Mouse (Mus musculus): Measurements from ENCODE around the gene Nt5dc1.
"Not testable (repeated sequence)": the region's sequence is repeated elsewhere in the genome, so short reads cannot be mapped to it uniquely, and the experiment has no call there.

The Nt5dc1 gene

DNA sequence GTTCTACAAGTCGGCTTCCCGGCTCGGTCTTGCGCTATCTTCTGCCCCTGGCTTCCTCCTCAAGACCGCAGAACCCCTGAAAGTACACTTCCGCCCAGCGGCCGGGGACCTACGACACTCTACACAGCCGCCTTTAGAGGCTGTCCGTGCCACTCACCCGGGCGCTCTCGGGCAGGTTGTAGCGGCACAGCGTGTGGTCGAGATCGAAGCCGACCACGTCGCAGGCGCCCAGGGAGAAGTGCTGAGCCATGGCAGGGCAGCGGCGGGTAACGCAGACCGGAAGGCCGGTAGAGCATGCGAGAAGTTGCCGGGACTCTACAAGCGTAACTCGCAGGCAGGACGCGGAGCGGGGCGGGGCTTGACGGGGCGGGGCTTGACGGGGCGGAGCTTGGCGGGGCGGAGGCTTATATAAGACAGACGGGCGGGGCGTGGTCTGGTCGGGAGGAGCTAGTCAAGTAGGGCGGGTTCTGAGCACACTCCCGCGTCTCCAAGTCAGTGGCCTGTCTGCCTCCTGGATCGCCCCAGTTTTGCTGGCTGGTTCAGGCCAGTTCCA, at the start of gene Nt5dc1:
Gene Nt5dc1 (minus strand): TSS at position 349 of the 553 bp plus-strand sequence.
- peak; percentile 97 for DNase-seq

DNA sequence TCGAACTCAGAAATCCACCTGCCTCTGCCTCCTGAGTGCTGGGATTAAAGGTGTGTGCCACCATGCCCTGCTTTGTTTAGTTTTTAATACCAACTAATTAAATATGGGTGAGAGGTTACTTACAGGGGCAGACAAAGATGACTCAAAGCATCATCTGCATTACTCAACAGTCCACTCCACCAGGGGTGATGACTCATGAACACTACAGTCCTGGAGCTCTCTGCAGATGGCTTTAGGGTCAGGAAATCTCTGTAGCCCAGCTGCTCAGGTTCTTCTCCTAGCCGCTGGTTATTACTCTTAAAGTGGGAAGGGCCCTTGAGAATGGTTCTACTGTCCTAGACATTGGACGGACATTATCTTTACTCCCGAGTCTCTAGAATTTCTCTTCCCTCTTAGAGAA, 46.0 kb upstream of the Nt5dc1 start:
- DNase-seq: no peak

DNA sequence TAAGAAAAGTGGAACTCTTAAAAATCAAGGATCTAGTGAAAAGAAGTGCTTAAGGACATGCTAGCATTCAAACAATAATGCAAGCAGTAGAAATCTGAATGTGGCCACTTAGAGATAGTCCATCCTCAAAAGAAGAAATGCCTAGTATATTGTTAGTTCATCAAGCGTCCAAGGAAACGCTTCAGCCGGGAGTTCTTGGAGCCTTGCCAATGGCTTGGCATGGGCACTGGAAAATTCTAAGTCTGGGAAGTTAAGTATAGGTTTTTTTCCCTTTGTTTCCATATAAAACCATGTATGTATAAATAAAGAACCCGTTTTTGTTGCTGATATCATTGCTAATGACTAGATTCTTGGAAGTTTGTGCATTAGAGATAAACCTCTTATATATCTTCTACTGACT, 43.1 kb upstream of the Nt5dc1 start:
- peak; percentile 35 for DNase-seq

DNA sequence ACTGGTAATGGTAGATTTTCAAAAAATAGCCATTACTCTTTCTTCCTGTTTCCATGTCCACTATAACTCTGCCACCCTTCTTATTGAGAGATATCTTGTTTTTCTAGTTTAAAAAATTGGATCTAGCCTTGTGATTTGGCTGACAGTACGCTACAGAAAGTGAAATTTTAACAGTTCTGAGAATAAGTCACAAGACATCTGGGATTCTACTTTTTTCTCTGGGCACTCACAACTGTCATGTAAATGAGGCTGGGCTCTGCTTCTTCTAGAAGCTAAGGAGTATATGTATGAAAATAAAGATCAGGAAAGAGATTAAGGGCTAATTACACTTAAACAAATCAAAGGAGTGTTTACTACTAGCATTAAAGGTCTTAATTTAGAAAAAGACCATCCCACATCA, 31.1 kb upstream of the Nt5dc1 start:
- DNase-seq: no peak

GRCm38 (mm10) chr10:34434191-34434590, 15.8 kb upstream of the Nt5dc1 start:
- not testable (repeated sequence) for DNase-seq

DNA sequence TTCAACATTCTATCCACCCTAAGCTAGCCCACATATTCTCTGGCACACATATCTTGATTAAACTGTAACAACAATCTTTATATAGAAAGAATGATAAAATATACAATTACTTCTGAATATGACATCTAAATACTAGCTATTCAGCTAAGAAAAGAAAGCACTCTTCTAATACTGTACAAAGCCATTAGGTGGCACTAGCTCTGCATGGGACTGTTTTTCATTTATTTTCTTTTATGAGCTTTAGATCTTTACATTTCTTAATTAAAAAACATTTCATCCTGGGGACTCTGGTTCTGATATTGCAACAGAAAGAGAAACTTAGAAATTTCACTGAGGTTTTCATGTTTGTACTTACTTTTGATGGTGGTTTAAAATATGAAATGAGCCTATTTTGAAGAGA, 13.4 kb upstream of the Nt5dc1 start:
- no peak for DNase-seq

- not testable (repeated sequence) for DNase-seq
Measured at GRCm38 (mm10) chr10:34418794-34419193, 442 bp upstream of the Nt5dc1 start.

- no peak for DNase-seq
Measured at GRCm38 (mm10) chr10:34399267-34399666, 19.1 kb downstream of the Nt5dc1 start.

- no peak for DNase-seq
Measured at GRCm38 (mm10) chr10:34396959-34397358, 21.4 kb downstream of the Nt5dc1 start.

- no peak for DNase-seq
Measured at GRCm38 (mm10) chr10:34389681-34390080, 28.7 kb downstream of the Nt5dc1 start, which contains the start of gene Col10a1. TSS of gene Col10a1 (plus strand) at chr10:34389981.

- no peak for DNase-seq
Measured at GRCm38 (mm10) chr10:34385636-34386035, 32.7 kb downstream of the Nt5dc1 start.

- DNase-seq: no peak
Measured at GRCm38 (mm10) chr10:34373332-34373731, 45.0 kb downstream of the Nt5dc1 start.

GRCm38 (mm10) chr10:34368138-34368537, 50.2 kb downstream of the Nt5dc1 start:
- DNase-seq: no peak

GRCm38 (mm10) chr10:34363756-34364155, 54.6 kb downstream of the Nt5dc1 start:
- DNase-seq: peak; percentile 45

DNA sequence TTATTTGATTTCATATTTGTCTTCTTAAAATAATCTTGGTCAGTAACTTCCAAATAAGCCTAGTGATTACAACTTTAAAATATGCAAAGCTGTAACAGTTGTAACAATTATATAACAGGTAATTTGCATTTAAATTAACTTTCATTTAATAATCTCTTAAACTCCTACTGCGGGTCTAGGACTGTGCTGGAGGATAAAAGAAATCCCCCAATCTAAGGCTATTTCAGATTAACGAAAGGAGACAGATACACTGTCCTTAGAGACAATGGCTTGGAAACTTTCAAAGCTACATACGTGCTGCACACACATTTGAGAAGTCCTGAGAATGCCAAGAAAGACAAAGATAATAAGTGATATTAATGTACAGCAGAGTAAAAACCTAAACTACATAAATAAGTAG, 60.1 kb downstream of the Nt5dc1 start:
- DNase-seq: no peak

DNA sequence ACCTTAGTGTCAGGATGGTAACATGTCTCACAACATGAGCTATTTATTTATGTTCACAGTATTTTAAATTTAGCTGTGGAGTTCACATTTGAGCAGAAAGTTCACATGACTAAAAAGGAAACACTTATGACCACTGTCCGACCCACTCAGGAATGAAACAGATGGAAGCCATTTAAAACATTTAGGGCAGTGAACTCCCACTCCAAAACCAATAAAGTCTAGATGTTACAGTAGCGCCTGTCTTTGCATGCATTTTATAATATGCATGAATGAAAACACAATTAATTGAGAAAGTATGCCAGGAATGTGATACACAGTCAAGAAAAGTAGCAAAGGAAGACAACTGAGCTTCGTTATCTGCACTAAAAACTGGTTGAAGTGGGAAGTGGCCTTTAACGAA, 66.2 kb downstream of the Nt5dc1 start:
- DNase-seq: no peak

GRCm38 (mm10) chr10:34341886-34342285, 76.5 kb downstream of the Nt5dc1 start:
- DNase-seq: no peak

GRCm38 (mm10) chr10:34341014-34341413, 77.3 kb downstream of the Nt5dc1 start:
- no peak for DNase-seq

- peak; percentile 56 for DNase-seq
Measured at GRCm38 (mm10) chr10:34328310-34328709, 90.0 kb downstream of the Nt5dc1 start.

GRCm38 (mm10) chr10:34327144-34327543, 91.2 kb downstream of the Nt5dc1 start:
- no peak for DNase-seq

GRCm38 (mm10) chr10:34326701-34327100, 91.7 kb downstream of the Nt5dc1 start:
- peak; percentile 11 for DNase-seq

DNA sequence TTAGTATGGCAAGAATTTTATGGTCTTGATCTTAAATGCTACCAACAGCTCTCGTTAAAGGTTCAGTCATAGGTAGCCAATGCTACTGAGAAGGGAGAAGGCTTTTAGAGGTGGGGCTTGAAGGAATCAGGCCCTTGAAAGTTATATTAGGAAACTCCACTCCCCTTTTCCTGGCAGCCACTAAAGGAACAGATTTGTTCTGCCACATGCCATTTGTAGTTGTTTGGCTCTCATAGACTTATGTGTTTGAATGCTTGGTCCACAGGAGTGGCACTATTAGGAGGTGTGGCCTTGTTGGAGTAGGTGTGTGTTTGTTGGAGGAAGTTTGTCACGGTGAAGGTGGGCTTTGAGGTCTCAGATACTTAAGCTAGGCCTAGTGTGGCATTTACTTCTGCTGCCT, 97.5 kb downstream of the Nt5dc1 start:
- DNase-seq: no peak

GRCm38 (mm10) chr10:34317217-34317606, 101.1 kb downstream of the Nt5dc1 start:
- no peak for DNase-seq

DNA sequence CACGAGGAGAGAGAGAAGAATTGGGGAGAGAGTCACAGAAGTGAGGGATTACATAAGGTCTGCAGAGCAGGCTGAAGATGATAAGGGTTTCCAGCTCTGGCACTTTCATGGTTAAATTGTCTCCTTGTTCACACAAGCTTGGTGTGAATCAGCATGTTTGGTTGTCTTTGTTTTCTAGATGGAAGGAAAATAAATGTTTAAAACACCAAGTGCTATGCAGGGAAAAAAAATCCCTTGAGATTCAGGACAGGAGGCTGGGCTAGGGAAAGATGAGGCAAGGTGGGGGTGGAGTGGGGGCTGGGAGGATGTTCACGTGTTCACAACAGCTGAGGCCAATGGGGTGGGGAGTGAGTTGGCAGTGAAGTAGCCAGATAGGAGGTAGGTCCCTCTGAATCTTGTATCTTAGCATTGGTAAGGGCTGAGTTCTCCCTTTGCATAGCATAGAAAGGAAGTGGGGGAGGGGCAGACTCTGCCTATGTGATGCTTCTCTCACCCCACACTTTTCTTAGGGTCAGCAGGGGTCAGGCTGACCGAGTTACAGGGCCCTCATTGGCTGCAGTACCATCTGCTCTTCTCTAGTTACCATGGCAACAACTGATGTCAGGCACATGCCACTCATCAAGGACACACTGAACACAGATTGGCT, 101.7 kb downstream of the Nt5dc1 start:
- DNase-seq: no peak

DNA sequence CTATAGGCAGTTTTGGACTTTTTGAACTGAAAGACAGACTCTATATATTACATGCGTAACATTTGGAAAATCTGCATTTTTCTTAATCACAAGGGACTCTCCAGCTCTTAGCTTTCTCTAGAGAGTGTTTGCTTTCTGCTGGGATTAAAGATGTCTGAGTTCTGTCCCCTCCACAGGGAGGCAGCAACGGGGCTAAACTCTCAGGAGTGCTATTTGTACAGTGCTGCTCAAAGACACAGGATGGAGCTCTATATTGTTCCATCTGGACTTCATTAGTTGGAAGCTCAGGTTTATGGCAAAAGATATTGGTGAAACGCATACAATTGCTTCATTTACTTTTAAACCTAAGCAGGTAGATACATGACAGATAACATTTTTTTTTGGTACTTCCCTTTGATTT, 105.8 kb downstream of the Nt5dc1 start:
- no peak for DNase-seq

Measured in lung, postnatal 14 days (tissue).